9 mouse cellular contexts compared by ENCODE assay signal in genomic region chr10:78100989-78101780, GRCm38 (mm10). TPM values are rescaled to one million over a fixed set of nuclear protein-coding genes. Genes with fewer than 3 reads are reported as not detected.
A peak's percentile ranks its signal among the peaks of the same experiment; 100 is the strongest.
DNase-seq lines count a peak whose midpoint lies in the region; ATAC-seq lines count a peak whose summit lies in the region.
"Had no signal": no experiment of that assay in that cellular context is flagged by ENCODE, and none has a peak within 500 bp of the region (broad histone marks: within the 10 kb centered on the region; RNA-seq: fewer than 3 reads in every experiment).

No protein-coding gene starts in this region.

- peak overlapping the region; percentile 57 for H3K4me2 ChIP-seq in hindbrain, embryonic 15.5 days

- DNase-seq in R1 (ENCODE audit: low read depth, low spot score): peak; percentile 34
- DNase-seq in embryo, embryonic 11 days: peak; percentile 67
- peak; percentile 47 for DNase-seq in mesoderm, embryonic 11.5 days (ENCODE audit: low read depth, low spot score)
- DNase-seq in adrenal gland, postnatal 25 days: no peak
- no peak for DNase-seq in spleen, adult 18-20 months
- DNase-seq in right cerebral cortex, postnatal 14 days: no peak
- DNase-seq in adrenal gland, adult (ENCODE audit: inconsistent age in 2 of 2, low spot score in 1 of 2): no peak
- DNase-seq: left cerebral cortex, postnatal 4 days had no signal

- H3K27ac ChIP-seq in hindbrain, embryonic 15.5 days (replicated peaks): no peak overlapping the region

- H3K36me3 ChIP-seq in hindbrain, embryonic 15.5 days: no peaks in the 10 kb centered on the region

- 36% methylated on average over 16 of the region's 16 CpGs for WGBS in hindbrain, embryonic 15.5 days

- H3K9ac ChIP-seq in hindbrain, embryonic 15.5 days: no peak overlapping the region

- H3K27me3 ChIP-seq in hindbrain, embryonic 15.5 days: no peaks in the 10 kb centered on the region

- H3K9me3 ChIP-seq in hindbrain, embryonic 15.5 days: no peaks in the 10 kb centered on the region

- peak; percentile 88 for ATAC-seq in hindbrain, embryonic 15.5 days (ENCODE audit: low FRiP score, low read depth)

- peak overlapping the region; percentile 27 for H3K4me3 ChIP-seq in hindbrain, embryonic 15.5 days

- H3K4me1 ChIP-seq in hindbrain, embryonic 15.5 days (replicated peaks): peaks cover 6% of the 10 kb centered on the region

RNA-seq across cellular contexts. Expression of gene Icosl, which starts 32.1 kb away (rescaled TPM):
- 0.71 and 0.96 TPM in 2 replicates for polyA plus RNA-seq in hindbrain, embryonic 15.5 days (2015; fragmentation: Nextera tagmentation; extraction: Ambion mirVana)
- 26.3 and 36.0 TPM in 2 replicates for total RNA-seq in adrenal gland, postnatal 25 days (2021)

RNA-seq across cellular contexts. Expression of gene Aire, which starts 57.8 kb away (rescaled TPM):
- polyA plus RNA-seq in hindbrain, embryonic 15.5 days (2015; fragmentation: Nextera tagmentation; extraction: Ambion mirVana): 0.51 TPM in 1 of 2 replicates, not detected in the other
- total RNA-seq in adrenal gland, postnatal 25 days (2021): not detected in 2 replicates

RNA-seq across cellular contexts. Expression of gene Dnmt3l, which starts 59.4 kb away (rescaled TPM):
- not detected in 2 replicates for polyA plus RNA-seq in hindbrain, embryonic 15.5 days (2015; fragmentation: Nextera tagmentation; extraction: Ambion mirVana)
- 30.7 and 36.2 TPM in 2 replicates for total RNA-seq in adrenal gland, postnatal 25 days (2021)
- total RNA-seq: left cerebral cortex, postnatal 4 days had no signal

Comparison
In these comparisons a context has a peak if more than half of its experiments do, and no peak if none do; other contexts are left out.
1. DNase-seq: peak in R1 (single experiment), embryo, embryonic 11 days (single experiment) and mesoderm, embryonic 11.5 days (single experiment); none in adrenal gland, postnatal 25 days (single experiment), spleen, adult 18-20 months (0 of 2), right cerebral cortex, postnatal 14 days (single experiment) and adrenal gland, adult (0 of 2).